Mouse (Mus musculus) limb, embryonic 11.5 days (tissue): ENCODE measurements around the gene C2cd3. TPM values are rescaled to one million over a fixed set of nuclear protein-coding genes. Genes with fewer than 3 reads are reported as not detected.

Source experiments
- ATAC-seq: fragments of 200-750 bp; cut with Nextera tagmentation; 2 replicates; pipeline ENCODE4 v1.8.0; 2017; ENCODE audit warnings: low read depth; ENCODE audit not compliant: insufficient number of reproducible peaks, low FRiP score, low TSS enrichment
- DNase-seq: peaks from one replicate; pipeline ENCODE4 v3.0.0-alpha.2; 2015; ENCODE audit warnings: low spot score
- H3K27ac ChIP-seq: fragments of 300-500 bp; sonication (generic); replicated peaks from 2 replicates; pipeline ENCODE4 v1.5.1; 2014; ENCODE audit warnings: low read depth, mild to moderate bottlenecking, low read length
- H3K27me3 ChIP-seq: fragments of 300-500 bp; sonication (generic); 2 replicates; pipeline ENCODE4 v1.6.1; 2014; ENCODE audit warnings: mild to moderate bottlenecking, low read length, mixed read lengths; ENCODE audit not compliant: control insufficient read depth, insufficient read depth
- H3K36me3 ChIP-seq: fragments of 300-500 bp; sonication (generic); 2 replicates; pipeline ENCODE4 v1.6.1; 2014; ENCODE audit warnings: mild to moderate bottlenecking, low read length, moderate library complexity, mixed read lengths; ENCODE audit not compliant: control insufficient read depth, insufficient read depth
- H3K4me1 ChIP-seq: fragments of 300-500 bp; sonication (generic); 2 replicates; pipeline ENCODE4 v1.6.1; 2014; ENCODE audit warnings: low read length, mixed read lengths; ENCODE audit not compliant: control insufficient read depth, insufficient read depth
- H3K4me2 ChIP-seq: fragments of 300-500 bp; sonication (generic); 2 replicates; pipeline ENCODE4 v1.6.1; 2014; ENCODE audit warnings: low read depth, mild to moderate bottlenecking, moderate library complexity; ENCODE audit not compliant: severe bottlenecking
- H3K4me3 ChIP-seq: fragments of 300-500 bp; sonication (generic); 2 replicates; pipeline ENCODE4 v1.5.1; 2014; ENCODE audit warnings: low read depth, low read length
- H3K9ac ChIP-seq: fragments of 300-500 bp; sonication (generic); 2 replicates; pipeline ENCODE4 v1.6.1; 2014; ENCODE audit warnings: mild to moderate bottlenecking, low read length
- H3K9me3 ChIP-seq: fragments of 300-500 bp; sonication (generic); 2 replicates; pipeline ENCODE4 v1.6.1; 2016; ENCODE audit warnings: low read length; ENCODE audit not compliant: control insufficient read depth
- WGBS: fragments of 180-500 bp; shearing (Covaris S2); extraction: QIAGEN DNeasy Blood & Tissue Kit; methylation state at CpG from one replicate; pipeline ENCODE4 v1.1.7; 2014; 5-methylcytosine and 5-hydroxymethylcytosine counted together
- polyA plus RNA-seq: library from polyadenylated mRNA; unstranded; fragments of >200 nt; fragmentation: Nextera tagmentation; extraction: Ambion mirVana; gene quantifications from 2 replicates; pipeline ENCODE4 v1.2.1, GENCODE M21; 2014

C2cd3 gene
- polyA plus RNA-seq, 1 experiment from 2014 or later = 44.6 TPM

DNA sequence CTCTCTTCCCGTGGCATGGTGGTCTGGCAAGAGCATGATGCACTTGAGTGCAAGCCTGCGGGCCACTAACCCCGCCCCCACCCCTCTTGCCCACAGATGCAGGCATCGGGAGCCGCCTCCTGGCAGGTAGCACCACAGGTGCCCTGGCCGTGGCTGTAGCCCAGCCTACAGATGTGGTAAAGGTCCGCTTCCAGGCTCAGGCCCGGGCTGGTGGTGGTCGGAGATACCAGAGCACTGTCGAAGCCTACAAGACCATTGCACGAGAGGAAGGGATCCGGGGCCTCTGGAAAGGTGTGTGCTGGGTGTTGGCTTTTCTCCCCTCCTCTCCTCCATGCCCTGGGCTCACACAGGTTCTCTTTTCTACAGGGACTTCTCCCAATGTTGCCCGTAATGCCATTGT is 125.9 kb downstream of the C2cd3 start:
- WGBS = 93% methylated on average over 13 of the region's 13 CpGs
- H3K9me3 ChIP-seq = no peaks in the 10 kb centered on the region
- H3K4me2 ChIP-seq = no peak overlapping the region
- H3K9ac ChIP-seq = no peak overlapping the region
- H3K4me3 ChIP-seq = no peak overlapping the region
- no peaks in the 10 kb centered on the region for H3K27me3 ChIP-seq
- DNase-seq = no peak
- no peak overlapping the region for H3K27ac ChIP-seq
- peaks cover 7% of the 10 kb centered on the region; the same call in 1 of the 2 replicates for H3K36me3 ChIP-seq
- ATAC-seq = no peak
- H3K4me1 ChIP-seq = peaks cover 33% of the 10 kb centered on the region

DNA sequence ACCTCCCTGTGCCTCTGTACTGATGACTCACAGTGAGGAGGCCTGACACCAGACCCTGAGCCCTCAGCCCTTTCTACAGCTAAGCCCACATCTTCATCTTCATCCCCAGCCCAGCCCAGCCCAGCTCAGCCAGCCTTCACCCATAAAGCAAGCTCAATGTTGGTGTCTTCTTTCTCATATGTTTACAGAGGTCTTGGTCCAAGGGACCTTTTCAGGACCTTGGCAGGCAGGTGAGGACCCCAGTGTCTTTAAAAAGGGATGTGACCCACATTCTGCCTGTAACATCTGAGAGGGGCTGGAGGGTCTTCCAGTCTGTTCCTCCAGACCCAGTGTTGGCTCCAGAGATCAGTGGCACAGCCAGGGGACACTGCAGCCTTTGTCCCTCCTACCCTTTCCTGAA is 127.4 kb downstream of the C2cd3 start:
- no peak overlapping the region for H3K4me3 ChIP-seq

DNA sequence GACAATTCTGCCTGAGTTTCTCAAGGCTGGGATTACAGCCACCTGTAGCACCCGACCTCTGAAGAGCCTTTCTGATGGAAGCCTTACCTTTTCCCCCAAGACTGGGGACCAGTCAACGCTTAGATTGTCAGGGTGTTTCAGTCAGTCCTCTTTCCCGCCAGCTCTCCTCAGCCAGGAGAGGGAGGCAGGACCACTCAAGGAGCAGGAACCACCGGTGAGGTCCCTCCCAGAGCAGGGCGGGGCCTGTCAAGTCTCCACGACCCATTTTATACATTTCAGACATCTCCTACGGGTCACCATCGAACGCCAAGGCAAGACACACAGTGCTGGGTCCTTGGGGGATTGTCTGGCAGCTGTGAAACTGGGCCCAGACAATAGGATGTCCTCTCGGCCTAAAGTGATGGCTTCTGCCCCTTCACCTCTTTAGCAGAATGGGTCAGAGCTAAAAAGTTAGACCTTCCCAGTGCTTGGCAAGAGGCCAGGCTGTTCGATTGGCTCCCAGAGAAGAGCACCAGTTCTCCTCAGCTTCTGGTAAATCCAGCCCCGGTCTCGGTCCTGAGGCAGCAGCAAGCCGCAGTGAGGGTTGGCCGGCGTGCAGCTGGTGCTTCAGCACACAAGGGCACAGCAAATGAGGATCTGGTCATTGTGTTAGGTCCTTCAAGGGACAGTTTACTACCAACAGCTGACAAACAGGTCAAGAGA is 128.4 kb downstream of the C2cd3 start:
- no peak overlapping the region for H3K27ac ChIP-seq
- no peak for DNase-seq
- peaks cover 12% of the 10 kb centered on the region for H3K4me1 ChIP-seq
- peaks cover 7% of the 10 kb centered on the region; the same call in 1 of the 2 replicates for H3K36me3 ChIP-seq
- no peaks in the 10 kb centered on the region for H3K27me3 ChIP-seq
- H3K9me3 ChIP-seq = no peaks in the 10 kb centered on the region
- no peak overlapping the region for H3K4me2 ChIP-seq
- H3K9ac ChIP-seq = no peak overlapping the region
- H3K4me3 ChIP-seq = no peak overlapping the region
- 79% methylated on average over 16 of the region's 16 CpGs for WGBS
- ATAC-seq = no peak

More for the DNA sequence above, 127.4 kb downstream of the C2cd3 start:
- Histone ChIP-seq H3K9ac (no peak overlapping the region), H3K4me1 (peaks cover 22% of the 10 kb centered on the region), H3K36me3 (peaks cover 7% of the 10 kb centered on the region; the same call in 1 of the 2 replicates), H3K9me3 (no peaks in the 10 kb centered on the region), H3K27ac (no peak overlapping the region), H3K27me3 (no peaks in the 10 kb centered on the region), H3K4me2 (no peak overlapping the region)
- ATAC-seq (no peak), DNase-seq (no peak)

DNA sequence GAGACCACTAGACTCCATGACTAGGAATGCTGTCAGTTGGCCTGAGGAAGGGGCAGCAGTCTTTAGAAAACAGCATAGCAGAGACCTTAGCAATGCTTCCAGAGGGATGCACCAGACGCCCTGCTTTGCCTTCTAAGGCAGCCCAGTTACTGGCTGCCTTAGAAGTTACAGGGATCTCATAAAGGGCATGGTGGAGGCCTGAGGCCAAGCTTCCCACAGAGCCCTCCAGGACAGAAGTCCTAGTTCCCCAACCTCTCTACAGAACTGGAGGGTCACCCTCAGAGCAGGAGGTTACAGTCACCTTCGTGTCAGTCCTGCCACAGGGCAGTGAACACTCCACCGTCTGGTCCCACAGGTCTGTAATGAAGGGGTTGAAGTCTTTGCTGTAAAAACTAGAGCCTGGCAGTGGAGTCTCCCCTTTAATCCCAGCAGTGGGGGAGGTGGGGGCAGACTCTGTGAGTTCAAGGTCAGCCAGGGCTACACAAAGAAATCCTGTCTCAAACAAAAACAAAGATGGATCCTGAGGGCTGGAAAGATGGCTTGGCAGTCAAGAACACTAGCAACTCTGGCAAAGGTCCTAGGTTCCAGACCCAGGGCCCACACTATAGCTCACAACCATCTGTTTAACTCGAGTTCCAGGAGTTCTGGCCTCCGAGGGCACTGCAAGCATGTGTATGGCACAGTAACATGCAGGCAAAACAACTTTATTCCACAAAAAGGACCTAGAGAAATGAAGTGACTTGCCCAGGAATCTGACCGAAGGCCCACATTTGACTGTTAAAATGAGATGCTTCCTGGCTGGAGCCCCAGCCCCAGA is 129.2 kb downstream of the C2cd3 start:
- Histone ChIP-seq H3K27ac (no peak overlapping the region), H3K36me3 (peaks cover 7% of the 10 kb centered on the region; the same call in 1 of the 2 replicates), H3K4me3 (no peak overlapping the region), H3K27me3 (no peaks in the 10 kb centered on the region), H3K4me1 (peaks cover 5% of the 10 kb centered on the region; the same call in 1 of the 2 replicates), H3K9ac (no peak overlapping the region), H3K4me2 (no peak overlapping the region), H3K9me3 (no peaks in the 10 kb centered on the region)
- no peak for DNase-seq
- WGBS = 71% methylated on average over 6 of the region's 6 CpGs
- ATAC-seq = no peak

DNA sequence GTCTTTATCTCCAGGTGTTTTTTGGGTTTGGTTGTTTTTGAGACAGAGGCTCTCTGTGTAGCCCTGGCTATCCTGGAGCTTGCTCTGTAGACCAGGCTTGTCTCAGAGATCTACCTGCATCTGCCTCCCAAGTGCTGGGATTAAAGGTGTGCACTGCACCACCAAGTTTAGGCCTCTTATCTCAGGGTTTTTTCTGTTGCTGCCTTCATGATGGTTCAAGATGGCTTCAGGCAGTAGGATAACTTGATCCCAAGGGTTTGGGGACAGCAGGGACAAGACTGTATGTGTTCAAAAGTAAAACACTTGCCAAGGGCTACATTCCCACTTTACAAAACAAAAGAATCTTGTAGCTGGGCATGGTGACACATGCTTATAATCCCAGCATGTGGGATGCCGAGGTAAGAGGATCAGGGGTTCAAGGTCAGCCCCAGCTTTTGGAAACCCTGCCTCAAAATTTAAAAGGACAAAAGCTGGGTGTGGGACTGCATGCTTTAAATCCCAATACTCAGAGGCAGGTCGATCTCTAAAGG is 129.9 kb downstream of the C2cd3 start:
- Histone ChIP-seq H3K4me2 (no peak overlapping the region), H3K4me1 (peaks cover under 1% of the 10 kb centered on the region; the same call in 1 of the 2 replicates), H3K27me3 (no peaks in the 10 kb centered on the region), H3K27ac (no peak overlapping the region), H3K9ac (no peak overlapping the region), H3K9me3 (no peaks in the 10 kb centered on the region), H3K4me3 (no peak overlapping the region), H3K36me3 (peaks cover 2% of the 10 kb centered on the region; the same call in 1 of the 2 replicates)
- WGBS = 55% methylated on average over 2 of the region's 2 CpGs
- DNase-seq (no peak), ATAC-seq (no peak)

DNA sequence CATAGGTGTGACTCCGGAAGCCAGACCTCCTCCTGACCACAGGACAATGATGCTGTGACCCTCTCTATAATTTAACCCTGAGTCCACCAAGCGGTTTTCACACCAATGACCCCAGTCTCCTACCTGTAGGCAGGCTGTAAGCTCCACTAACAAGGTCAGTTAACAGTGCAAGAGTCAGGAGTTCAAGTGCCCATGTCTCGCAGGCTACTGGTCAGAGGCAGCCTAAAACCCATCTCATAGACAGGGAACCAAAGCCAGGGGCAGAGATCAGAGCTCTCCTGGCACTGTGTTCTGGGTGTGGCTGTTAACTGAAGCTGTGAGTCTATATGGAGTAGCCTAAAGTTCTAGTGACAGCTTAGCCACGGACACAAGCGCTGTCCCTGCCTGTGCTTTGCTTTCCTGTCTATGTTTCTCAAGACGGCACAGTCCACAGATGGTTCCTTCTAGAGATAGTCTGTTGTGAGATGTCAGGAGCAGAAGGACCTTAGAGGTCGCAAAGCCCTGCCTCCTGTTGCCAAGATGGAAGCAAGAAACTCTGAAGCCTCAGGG is 130.4 kb downstream of the C2cd3 start:
- Histone ChIP-seq H3K4me1 (no peaks in the 10 kb centered on the region), H3K9ac (no peak overlapping the region), H3K9me3 (no peaks in the 10 kb centered on the region), H3K4me2 (no peak overlapping the region), H3K4me3 (no peak overlapping the region), H3K36me3 (no peaks in the 10 kb centered on the region; the same call in 1 of the 2 replicates), H3K27ac (no peak overlapping the region), H3K27me3 (no peaks in the 10 kb centered on the region)
- no peak for ATAC-seq
- no peak for DNase-seq
- WGBS = 82% methylated on average over 7 of the region's 7 CpGs

DNA sequence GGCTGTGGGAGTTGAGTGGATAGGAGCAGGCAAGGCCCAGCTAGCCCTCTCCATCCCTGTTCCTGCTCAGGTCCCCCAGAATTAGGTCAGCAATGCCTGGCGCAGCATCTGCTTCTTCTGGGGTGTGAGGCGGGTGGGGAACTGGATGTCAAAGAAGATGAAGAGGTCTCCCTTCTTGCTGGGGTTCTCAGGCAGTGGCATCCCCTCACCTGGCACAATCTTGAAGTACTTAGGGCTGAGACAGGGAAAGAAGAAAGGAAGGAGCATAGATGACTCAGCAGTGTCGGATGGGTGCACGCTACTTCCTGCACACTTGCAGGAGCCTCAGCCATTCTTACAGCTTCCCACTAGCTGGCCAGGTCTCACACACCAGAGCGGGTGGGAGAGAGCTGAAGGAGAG is 131.0 kb downstream of the C2cd3 start:
- DNase-seq (no peak), ATAC-seq (no peak)
- H3K27me3 ChIP-seq = no peaks in the 10 kb centered on the region
- no peaks in the 10 kb centered on the region; the same call in 1 of the 2 replicates for H3K36me3 ChIP-seq
- H3K4me3 ChIP-seq = no peak overlapping the region
- H3K9me3 ChIP-seq = no peaks in the 10 kb centered on the region
- no peaks in the 10 kb centered on the region for H3K4me1 ChIP-seq
- 87% methylated on average over 5 of the region's 5 CpGs for WGBS
- no peak overlapping the region for H3K4me2 ChIP-seq
- H3K9ac ChIP-seq = no peak overlapping the region
- no peak overlapping the region for H3K27ac ChIP-seq

DNA sequence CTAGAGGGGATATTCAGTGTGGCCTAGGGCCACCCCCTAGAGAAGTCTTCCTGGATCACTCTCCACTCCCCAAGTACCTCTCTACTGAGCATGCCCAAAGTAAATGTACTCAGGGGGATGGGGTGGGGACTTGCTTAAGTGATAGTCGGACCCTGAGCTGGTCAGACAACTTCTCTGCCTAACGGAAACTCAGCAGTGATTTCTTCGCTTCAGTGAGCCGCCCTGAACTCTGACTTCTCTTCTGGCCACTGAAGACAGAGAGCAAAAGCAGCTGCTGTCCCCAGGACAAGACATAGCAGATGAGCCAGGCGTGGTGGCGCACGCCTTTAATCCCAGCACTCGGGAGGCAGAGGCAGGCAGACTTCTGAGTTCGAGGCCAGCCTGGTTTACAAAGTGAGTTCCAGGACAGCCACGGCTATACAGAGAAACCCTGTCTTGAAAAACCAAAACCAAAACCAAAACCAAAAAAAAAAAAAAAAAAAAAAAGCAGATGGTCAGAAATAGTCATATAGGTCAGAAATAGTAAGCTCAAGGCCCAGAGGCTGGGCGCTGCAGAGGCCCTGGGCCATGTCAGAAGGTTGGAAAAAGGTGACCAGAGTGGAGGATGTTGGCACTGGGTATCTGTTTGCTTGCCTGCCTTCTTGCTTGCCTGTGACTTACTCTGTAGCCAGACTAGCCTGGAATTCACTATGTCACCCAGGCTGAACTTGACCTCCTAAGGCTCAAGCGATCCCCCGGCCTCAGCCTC is 132.9 kb downstream of the C2cd3 start:
- Histone ChIP-seq H3K9me3 (no peaks in the 10 kb centered on the region), H3K4me3 (no peak overlapping the region), H3K4me1 (peaks cover 3% of the 10 kb centered on the region; the same call in 1 of the 2 replicates), H3K9ac (no peak overlapping the region), H3K27ac (no peak overlapping the region), H3K36me3 (no peaks in the 10 kb centered on the region), H3K27me3 (no peaks in the 10 kb centered on the region), H3K4me2 (no peak overlapping the region)
- ATAC-seq (no peak), DNase-seq (no peak)
- WGBS = 85% methylated on average over 13 of the region's 13 CpGs
